Mouse (Mus musculus): ENCODE results near the gene Endod1.

- TF ChIP-seq CHD2 (IDR thresholded peaks at IDR 0.05; ENCODE audit: low read depth, low read length) (no peak), HCFC1 (IDR thresholded peaks at IDR 0.05; ENCODE audit: borderline replicate concordance, insufficient read depth, low read length) (no peak), ZNF384 (IDR thresholded peaks at IDR 0.05; ENCODE audit: low read depth, low read length) (no peak)
Observed at GRCm38 (mm10) chr9:14379769-14380385, 1.4 kb downstream of the Endod1 start.
